Mouse (Mus musculus): ENCODE results near the gene Marc2. TPM values are rescaled to one million over a fixed set of nuclear protein-coding genes. Genes with fewer than 3 reads are reported as not detected.
A peak's percentile ranks its signal among the peaks of the same experiment; 100 is the strongest.

The Marc2 gene
- polyA plus RNA-seq, 1 experiment from 2014 or later: 327 TPM

- 88% methylated on average over 7 of the region's 7 CpGs for WGBS
- peaks cover 43% of the 10 kb centered on the region for H3K36me3 ChIP-seq (ENCODE audit: insufficient read depth, low read length)
Observed at GRCm38 (mm10) chr1:184833499-184833898, 12.8 kb downstream of the Marc2 start.

GRCm38 (mm10) chr1:184832211-184832610 lies 14.0 kb downstream of the Marc2 start:
- Histone ChIP-seq H3K9ac (ENCODE audit: low read depth, low read length) (no peak overlapping the region), H3K9me3 (replicated peaks; ENCODE audit: low read length) (no peaks in the 10 kb centered on the region), H3K27ac (no peak overlapping the region), H3K27me3 (ENCODE audit: insufficient read depth, low read length) (no peaks in the 10 kb centered on the region), H3K4me2 (ENCODE audit: low read length) (no peak overlapping the region), H3K4me1 (replicated peaks; ENCODE audit: insufficient read depth, low read length) (no peaks in the 10 kb centered on the region), H3K4me3 (replicated peaks; ENCODE audit: low read depth, low read length) (no peak overlapping the region), H3K36me3 (ENCODE audit: insufficient read depth, low read length) (peaks cover 38% of the 10 kb centered on the region)
- DNase-seq (ENCODE audit: low spot score) (no peak), ATAC-seq (replicated peaks; ENCODE audit: low FRiP score, low read depth) (no peak)
- WGBS: 84% methylated on average over 10 of the region's 10 CpGs
- TF ChIP-seq CTCF (IDR thresholded peaks at IDR 0.05; ENCODE audit: low read depth): peak; percentile 57

More at GRCm38 (mm10) chr1:184833499-184833898, 12.8 kb downstream of the Marc2 start:
- no peak overlapping the region for H3K27ac ChIP-seq
- no peak overlapping the region for H3K9ac ChIP-seq (ENCODE audit: low read depth, low read length)
- no peaks in the 10 kb centered on the region for H3K9me3 ChIP-seq (replicated peaks; ENCODE audit: low read length)
- no peak for TF ChIP-seq CTCF (IDR thresholded peaks at IDR 0.05; ENCODE audit: low read depth)
- DNase-seq (ENCODE audit: low spot score) (no peak), ATAC-seq (replicated peaks; ENCODE audit: low FRiP score, low read depth) (no peak)
- no peak overlapping the region for H3K4me3 ChIP-seq (replicated peaks; ENCODE audit: low read depth, low read length)
- no peaks in the 10 kb centered on the region for H3K4me1 ChIP-seq (replicated peaks; ENCODE audit: insufficient read depth, low read length)
- H3K27me3 ChIP-seq (ENCODE audit: insufficient read depth, low read length): no peaks in the 10 kb centered on the region
- no peak overlapping the region for H3K4me2 ChIP-seq (ENCODE audit: low read length)

DNA sequence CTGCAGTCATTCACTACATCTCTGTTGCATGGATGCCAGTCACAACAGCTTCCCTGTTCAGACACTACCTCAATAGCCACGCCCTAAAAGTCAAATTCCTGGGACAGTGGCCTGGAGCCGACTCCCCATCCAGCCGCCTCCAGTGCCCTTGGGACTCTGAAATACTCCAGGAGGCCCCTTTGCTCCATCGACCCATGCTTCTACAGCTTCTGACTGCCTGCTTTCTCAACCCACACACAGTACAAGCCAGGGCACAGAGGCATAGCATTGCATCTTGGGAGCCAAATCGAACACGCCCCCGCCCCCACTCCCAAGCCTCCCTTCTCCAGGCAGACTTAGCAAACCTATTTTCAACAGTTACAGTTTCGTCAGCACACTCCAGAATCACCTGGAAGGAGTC lies 16.4 kb downstream of the Marc2 start:
- no peak overlapping the region for H3K4me3 ChIP-seq (replicated peaks; ENCODE audit: low read depth, low read length)
- no peaks in the 10 kb centered on the region for H3K4me1 ChIP-seq (replicated peaks; ENCODE audit: insufficient read depth, low read length)
- no peaks in the 10 kb centered on the region for H3K27me3 ChIP-seq (ENCODE audit: insufficient read depth, low read length)
- H3K9ac ChIP-seq (ENCODE audit: low read depth, low read length): no peak overlapping the region
- no peaks in the 10 kb centered on the region for H3K9me3 ChIP-seq (replicated peaks; ENCODE audit: low read length)
- 84% methylated on average over 8 of the region's 8 CpGs for WGBS
- peaks cover 39% of the 10 kb centered on the region for H3K36me3 ChIP-seq (ENCODE audit: insufficient read depth, low read length)
- ATAC-seq (replicated peaks; ENCODE audit: low FRiP score, low read depth) (no peak), DNase-seq (ENCODE audit: low spot score) (no peak)
- no peak for TF ChIP-seq CTCF (IDR thresholded peaks at IDR 0.05; ENCODE audit: low read depth)
- no peak overlapping the region for H3K27ac ChIP-seq
- no peak overlapping the region for H3K4me2 ChIP-seq (ENCODE audit: low read length)

- peaks cover 25% of the 10 kb centered on the region; the same call in 1 of the 2 replicates for H3K36me3 ChIP-seq (ENCODE audit: insufficient read depth, low read length)
- ATAC-seq (replicated peaks; ENCODE audit: low FRiP score, low read depth) (no peak), DNase-seq (ENCODE audit: low spot score) (no peak)
- peak overlapping the region; percentile 32; the same call in 1 of the 2 replicates for H3K9ac ChIP-seq (ENCODE audit: low read depth, low read length)
- H3K4me2 ChIP-seq (ENCODE audit: low read length): no peak overlapping the region
- H3K27ac ChIP-seq: peak overlapping the region; percentile 42; the same call in 1 of the 2 replicates
- H3K4me3 ChIP-seq (replicated peaks; ENCODE audit: low read depth, low read length): no peak overlapping the region
- no peak for TF ChIP-seq CTCF (IDR thresholded peaks at IDR 0.05; ENCODE audit: low read depth)
- no peaks in the 10 kb centered on the region for H3K9me3 ChIP-seq (replicated peaks; ENCODE audit: low read length)
- 38% methylated on average over 23 of the region's 23 CpGs for WGBS
- no peaks in the 10 kb centered on the region for H3K27me3 ChIP-seq (ENCODE audit: insufficient read depth, low read length)
- H3K4me1 ChIP-seq (replicated peaks; ENCODE audit: insufficient read depth, low read length): 0 out of 2 replicates have a peak, but pooled peaks cover 3% of the 10 kb centered on the region
Observed at GRCm38 (mm10) chr1:184827175-184827701, 19.0 kb downstream of the Marc2 start.

- H3K27ac ChIP-seq: no peak overlapping the region
- no peaks in the 10 kb centered on the region for H3K27me3 ChIP-seq (ENCODE audit: insufficient read depth, low read length)
- peak overlapping the region; percentile 21; the same call in 1 of the 2 replicates for H3K4me2 ChIP-seq (ENCODE audit: low read length)
- no peak for ATAC-seq (replicated peaks; ENCODE audit: low FRiP score, low read depth)
- H3K9ac ChIP-seq (ENCODE audit: low read depth, low read length): no peak overlapping the region
- H3K4me3 ChIP-seq (replicated peaks; ENCODE audit: low read depth, low read length): no peak overlapping the region
- 26% methylated on average over 11 of the region's 11 CpGs for WGBS
- H3K36me3 ChIP-seq (ENCODE audit: insufficient read depth, low read length): peaks cover 14% of the 10 kb centered on the region; the same call in 1 of the 2 replicates
- peak; percentile 80 for DNase-seq (ENCODE audit: low spot score)
- H3K9me3 ChIP-seq (replicated peaks; ENCODE audit: low read length): no peaks in the 10 kb centered on the region
- H3K4me1 ChIP-seq (replicated peaks; ENCODE audit: insufficient read depth, low read length): 0 out of 2 replicates have a peak, but pooled peaks cover 3% of the 10 kb centered on the region
- TF ChIP-seq CTCF (IDR thresholded peaks at IDR 0.05; ENCODE audit: low read depth): peak; percentile 73; the same call in 1 of the 2 replicates
Observed at GRCm38 (mm10) chr1:184825093-184825492, 21.2 kb downstream of the Marc2 start.

GRCm38 (mm10) chr1:184824439-184824851 lies 21.8 kb downstream of the Marc2 start:
- Histone ChIP-seq H3K36me3 (ENCODE audit: insufficient read depth, low read length) (peaks cover 14% of the 10 kb centered on the region; the same call in 1 of the 2 replicates), H3K27ac (peak overlapping the region; percentile 59; the same call in 1 of the 2 replicates), H3K9me3 (replicated peaks; ENCODE audit: low read length) (no peaks in the 10 kb centered on the region), H3K9ac (ENCODE audit: low read depth, low read length) (no peak overlapping the region), H3K27me3 (ENCODE audit: insufficient read depth, low read length) (no peaks in the 10 kb centered on the region), H3K4me1 (replicated peaks; ENCODE audit: insufficient read depth, low read length) (0 out of 2 replicates have a peak, but pooled peaks cover 3% of the 10 kb centered on the region), H3K4me3 (replicated peaks; ENCODE audit: low read depth, low read length) (no peak overlapping the region), H3K4me2 (ENCODE audit: low read length) (peak overlapping the region; percentile 21; the same call in 1 of the 2 replicates)
- ATAC-seq (replicated peaks; ENCODE audit: low FRiP score, low read depth) (peak; percentile 93), DNase-seq (ENCODE audit: low spot score) (peak; percentile 96)
- peak; percentile 99 for TF ChIP-seq CTCF (IDR thresholded peaks at IDR 0.05; ENCODE audit: low read depth)
- 3% methylated on average over 12 of the region's 12 CpGs for WGBS
